Mouse (Mus musculus) thymus, postnatal 4 days (tissue): ENCODE results near the gene Plekhg6.

Experiments used
- DNase-seq: peaks from one replicate; pipeline ENCODE4 v3.0.0; 2021

Gene Plekhg6

GRCm38 (mm10) chr6:125353221-125353620 is 27.4 kb downstream of the Plekhg6 start:
- DNase-seq, result no peak

DNA sequence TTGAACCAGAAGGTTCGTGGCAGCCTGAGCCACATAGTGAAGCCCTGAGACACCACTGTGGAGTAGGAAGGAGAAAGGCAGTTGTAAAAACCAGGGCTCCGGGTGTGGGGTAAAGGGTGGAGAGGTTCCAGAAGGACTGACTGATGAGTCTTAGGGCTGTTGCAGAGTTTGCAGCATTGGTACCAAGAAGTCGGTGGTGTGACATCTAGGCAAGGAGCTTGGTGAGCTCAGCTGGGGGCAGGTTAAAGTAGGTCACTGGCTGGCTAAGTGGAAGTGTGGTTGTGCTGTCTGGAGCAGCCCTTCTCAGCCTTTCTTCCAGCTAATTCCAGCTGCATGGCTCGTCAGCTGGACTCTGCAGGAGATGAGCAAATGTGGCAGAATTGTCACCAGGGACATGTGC is 27.8 kb downstream of the Plekhg6 start:
- DNase-seq, result peak; percentile 62

DNA sequence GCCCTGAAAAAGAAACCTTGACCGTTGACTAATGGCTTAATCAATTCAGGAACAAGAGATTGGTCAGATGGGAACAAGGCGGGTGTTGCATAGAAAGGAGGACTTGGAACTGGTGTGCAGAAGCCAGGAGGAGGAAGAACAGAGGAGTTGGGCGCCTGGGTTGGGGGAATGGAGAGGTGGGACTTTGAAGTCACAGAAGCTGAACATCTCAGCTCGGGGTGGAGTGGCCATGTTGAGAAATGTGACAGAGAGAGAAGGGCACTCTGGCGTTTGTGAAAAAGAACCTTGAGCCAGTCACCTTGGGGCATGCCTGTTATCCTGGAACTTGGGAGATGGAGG is 28.6 kb downstream of the Plekhg6 start:
- peak; percentile 47 for DNase-seq

DNA sequence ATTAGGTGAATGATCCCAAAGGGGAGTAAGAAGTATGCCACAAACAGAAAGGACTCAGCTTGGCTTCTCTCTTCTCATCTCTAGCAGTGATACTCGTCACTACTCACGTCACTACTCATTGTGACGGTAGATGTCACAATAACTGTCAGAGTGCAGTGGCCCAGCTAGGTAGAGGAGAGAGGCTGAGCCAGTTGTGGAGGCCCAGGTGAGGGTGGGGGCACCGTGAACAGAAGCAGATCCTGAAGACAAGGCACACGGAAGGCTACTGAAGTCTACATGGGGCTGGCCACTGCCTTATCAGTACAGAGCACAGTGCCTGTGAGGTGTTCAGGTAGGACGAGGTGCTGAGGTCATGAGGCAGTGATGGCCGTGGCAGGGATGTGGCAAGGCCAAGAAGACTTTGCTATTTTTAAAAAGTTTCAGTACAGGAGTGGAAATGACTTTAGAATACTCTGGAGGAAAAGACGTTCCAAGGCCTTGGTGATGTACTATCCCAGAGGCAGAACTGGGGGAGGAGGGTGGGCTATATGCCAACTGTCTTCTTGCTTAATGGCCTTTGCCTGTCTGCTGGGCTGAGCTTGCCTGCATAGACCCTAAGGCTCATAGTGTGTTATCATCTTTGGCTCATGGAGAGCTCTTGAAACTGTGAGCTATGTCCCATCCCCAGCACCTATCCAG is 29.1 kb downstream of the Plekhg6 start:
- peak; percentile 40 for DNase-seq

DNA sequence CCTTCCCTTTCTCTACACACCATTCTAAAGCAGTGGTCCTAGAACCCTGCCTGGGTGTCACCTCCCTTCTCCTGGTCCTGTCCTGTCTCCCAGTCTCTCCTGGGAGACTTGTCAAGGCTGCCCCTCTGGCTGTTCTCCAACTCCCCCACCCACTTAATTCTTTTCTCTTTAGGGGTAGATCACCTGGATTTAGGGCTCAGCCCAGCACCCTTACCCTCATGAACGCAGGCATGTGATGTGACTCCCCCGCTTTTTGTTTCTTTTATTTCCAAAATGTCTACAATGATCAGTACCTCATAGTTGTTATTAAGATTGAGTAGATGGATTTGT is 29.6 kb downstream of the Plekhg6 start:
- DNase-seq, result no peak

DNA sequence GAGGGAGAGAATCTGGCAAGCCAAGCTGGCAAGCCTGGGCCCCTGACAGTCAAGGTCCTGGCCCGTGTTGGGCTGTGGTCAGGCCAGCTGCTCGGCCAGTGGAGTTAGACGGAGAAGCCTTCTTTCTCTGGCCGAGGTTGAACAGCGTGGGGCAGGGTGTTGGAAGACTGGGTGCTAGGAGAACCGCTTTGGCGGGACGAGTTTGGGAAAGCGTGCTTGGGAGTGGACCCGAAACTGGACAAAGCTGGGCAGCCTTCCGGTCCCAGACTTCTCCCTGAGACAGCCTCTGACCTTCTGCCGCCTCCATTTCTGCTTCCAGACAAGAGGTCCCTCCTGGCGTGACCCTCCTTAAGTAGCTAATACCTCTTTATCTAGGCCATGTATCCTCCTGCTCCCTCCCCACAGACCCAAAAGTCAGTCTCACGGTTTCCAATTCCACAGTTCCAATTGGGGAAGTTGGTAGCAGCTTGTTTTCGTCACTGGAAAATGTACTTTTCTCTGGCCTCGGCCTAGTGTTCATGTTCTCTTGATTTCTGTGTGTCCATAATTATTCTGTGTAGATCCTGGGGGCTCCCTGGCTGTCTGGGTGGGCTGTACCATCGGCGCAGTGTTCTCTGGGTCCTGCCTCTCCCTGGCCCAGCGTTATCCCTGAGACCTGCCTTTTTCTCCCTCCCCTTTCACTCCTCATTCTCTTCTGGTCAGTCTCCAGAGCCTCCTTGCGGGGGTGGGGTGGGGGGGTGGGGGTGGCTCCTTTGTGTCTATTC is 30.2 kb downstream of the Plekhg6 start:
- peak; percentile 40 for DNase-seq

GRCm38 (mm10) chr6:125349575-125350230 is 30.9 kb downstream of the Plekhg6 start:
- DNase-seq, result peak; percentile 77

GRCm38 (mm10) chr6:125348721-125349574 is 31.6 kb downstream of the Plekhg6 start, which contains the start of gene Tnfrsf1a:
Gene Tnfrsf1a, plus strand, starts transcription at chr6:125349362.
- peak; percentile 52 for DNase-seq

- DNase-seq, result no peak
These were observed 34.6 kb downstream of the Plekhg6 start for GRCm38 (mm10) chr6:125346029-125346428.

DNA sequence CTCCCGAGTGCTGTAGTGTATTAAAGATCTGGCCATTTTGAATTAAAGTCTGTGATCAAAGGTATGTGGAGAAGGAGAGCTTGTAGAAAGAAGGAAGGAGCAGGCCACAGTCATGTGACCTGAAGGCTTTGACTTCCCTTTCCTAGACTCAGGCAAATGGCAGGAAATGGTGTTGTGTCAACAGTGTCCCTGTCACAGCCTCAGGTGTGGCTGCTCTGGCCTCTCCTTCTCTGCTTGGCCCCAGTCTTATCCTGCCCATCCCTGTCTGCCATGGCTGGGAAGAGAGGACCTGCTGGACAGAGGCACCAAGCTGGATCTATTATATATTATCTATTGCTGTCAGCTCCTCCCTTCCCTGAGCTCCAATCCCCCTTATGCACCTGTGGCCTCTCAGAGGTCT is 35.0 kb downstream of the Plekhg6 start:
- DNase-seq, result no peak

DNA sequence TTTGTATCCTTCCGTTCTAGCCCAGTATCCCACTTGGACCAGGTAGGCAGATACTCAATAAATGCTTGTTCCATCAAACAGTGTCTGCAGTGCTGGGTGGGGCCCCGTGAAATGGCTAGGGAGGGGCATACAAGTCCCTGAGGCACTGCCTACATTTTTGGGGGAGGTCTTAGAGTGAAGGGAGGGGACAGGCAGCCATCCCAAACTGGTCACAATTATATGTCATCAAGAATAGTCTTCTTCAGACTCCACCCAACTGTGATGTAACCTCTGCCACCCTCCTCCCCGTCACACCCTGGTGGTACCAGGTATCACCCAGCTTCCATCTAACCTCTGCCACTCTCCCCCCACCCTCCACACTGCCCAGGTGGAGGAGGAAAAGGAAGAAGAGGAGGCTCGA is 35.7 kb downstream of the Plekhg6 start:
- no peak for DNase-seq

DNA sequence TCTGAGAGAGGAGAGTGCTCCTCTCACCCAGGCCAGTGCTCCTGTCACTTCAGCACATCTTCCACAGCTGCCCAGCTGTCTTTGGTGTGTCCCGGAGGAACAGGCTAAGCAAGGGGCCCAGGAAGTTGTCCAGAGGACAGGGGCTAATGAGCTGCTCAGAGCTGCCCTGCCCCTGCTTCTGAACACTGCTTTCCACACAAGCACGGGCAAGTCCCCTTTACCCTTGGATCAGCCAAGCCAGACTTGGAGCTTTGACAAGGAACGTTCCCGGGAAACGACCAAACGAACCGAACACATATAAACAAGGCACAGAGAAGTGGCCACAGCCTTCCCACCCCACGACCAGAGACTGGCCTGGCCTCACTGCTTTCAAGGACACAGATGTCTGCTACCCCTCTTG is 36.5 kb downstream of the Plekhg6 start:
- DNase-seq, result no peak

GRCm38 (mm10) chr6:125342198-125342597 is 38.4 kb downstream of the Plekhg6 start:
- DNase-seq, result no peak

- no peak for DNase-seq
These were observed 40.3 kb downstream of the Plekhg6 start for GRCm38 (mm10) chr6:125340244-125340643.

DNA sequence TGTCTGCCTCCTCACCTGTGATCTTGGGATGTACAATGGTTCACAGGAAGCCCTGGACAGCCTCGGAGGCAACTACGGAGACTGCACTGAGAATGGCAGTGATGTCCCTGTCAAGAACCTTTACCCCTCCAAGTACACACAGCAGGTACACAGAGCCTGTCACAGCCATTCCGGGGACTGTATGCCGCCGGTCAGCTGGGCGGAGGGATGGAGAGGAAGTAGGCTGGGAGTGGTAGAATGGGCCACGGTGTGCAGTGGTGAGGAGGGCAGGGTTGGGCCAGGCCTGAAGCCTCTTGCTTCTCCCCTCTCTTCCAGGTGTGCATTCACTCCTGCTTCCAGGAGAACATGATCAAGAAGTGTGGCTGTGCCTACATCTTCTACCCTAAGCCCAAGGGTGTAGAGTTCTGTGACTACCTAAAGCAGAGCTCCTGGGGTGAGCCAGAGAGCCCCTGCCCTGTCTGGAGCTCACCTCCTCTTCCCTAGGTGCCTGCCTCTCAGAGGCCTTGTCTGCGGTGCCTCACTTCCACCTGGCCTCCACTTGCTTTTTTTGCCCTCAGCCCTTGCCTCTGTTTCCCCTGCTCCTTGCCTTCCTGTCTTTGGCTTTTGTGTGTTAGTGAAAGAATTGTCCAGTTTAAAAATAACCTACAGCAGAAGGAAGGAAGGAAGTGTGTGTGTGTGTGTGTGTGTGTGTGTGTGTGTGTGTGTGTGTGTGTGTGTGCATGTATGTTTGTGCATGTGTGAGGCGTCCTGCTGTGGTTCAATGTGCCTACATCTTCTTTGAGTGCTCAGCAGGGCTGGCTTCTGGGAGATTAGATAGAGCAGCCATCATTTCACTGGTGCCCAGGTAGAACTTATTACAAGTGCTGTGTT is 41.6 kb downstream of the Plekhg6 start:
- DNase-seq, result peak; percentile 35

DNA sequence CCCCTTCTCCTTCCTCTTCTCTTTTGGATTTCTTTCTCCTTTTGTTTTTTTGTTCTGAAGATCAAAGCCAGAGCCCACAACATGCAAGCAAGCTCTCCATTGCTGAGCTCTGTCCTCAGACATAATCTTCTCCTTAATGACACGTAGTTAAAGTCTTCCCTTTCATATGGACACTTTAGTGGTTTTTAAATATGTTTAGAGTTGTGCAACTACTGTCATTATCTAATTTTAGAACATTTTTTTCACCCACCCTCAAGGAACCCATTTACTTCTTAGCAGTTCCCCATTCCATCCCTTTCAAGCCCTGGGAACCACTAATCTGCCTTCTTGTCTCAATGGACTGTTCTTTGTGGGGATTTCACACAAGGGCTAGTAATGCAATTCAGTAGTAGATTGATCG is 46.2 kb downstream of the Plekhg6 start:
- DNase-seq, result no peak

GRCm38 (mm10) chr6:125333112-125333899 is 47.3 kb downstream of the Plekhg6 start:
- no peak for DNase-seq

DNA sequence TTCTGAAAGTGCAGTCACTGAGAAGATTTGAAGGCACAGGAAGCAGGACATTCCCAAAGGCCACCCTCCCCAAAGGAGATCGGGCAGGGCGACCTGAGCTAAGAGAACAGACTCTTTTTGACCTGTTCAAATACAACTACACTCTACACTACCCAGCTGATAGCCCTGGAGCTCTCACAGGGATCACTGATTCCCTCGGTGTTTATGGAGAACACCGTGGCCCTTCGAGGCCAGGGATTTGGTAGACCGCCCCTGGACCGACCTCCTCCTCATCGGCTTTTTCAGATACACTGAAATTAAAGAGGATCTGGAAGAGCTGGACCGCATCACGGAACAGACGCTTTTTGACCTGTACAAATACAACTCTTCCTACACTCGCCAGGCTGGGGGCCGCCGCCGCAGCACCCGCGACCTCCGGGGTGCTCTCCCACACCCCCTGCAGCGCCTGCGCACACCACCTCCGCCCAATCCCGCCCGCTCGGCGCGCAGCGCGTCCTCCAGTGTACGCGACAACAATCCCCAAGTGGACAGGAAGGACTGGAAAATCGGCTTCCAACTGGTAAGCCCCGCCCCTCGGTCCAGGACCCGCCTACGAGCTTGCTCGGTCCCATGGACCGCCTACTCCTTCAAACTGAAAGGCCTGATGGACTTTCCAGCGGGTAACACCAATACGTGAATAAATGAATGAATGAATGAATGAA is 49.8 kb downstream of the Plekhg6 start:
- peak; percentile 79 for DNase-seq

DNA sequence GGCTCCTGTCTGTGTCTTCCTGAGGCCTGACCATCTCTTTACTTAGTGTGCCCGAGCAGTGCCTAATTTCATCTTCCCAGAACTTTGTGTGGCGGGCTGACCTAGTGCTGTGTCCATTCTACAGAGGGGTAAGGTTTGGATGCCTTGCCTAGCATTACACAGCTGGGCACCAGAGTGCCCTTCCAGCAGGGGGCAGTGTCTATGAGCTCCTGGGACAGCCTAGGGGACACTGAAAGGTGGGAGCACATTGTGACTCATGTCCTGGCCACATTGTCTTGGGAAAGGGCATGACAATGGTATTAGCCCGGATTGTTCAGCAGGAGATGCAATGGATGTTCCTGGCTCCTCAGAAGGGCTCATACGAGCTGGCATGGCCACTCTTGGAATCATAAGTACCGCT is 52.4 kb downstream of the Plekhg6 start:
- DNase-seq, result peak; percentile 79

DNA sequence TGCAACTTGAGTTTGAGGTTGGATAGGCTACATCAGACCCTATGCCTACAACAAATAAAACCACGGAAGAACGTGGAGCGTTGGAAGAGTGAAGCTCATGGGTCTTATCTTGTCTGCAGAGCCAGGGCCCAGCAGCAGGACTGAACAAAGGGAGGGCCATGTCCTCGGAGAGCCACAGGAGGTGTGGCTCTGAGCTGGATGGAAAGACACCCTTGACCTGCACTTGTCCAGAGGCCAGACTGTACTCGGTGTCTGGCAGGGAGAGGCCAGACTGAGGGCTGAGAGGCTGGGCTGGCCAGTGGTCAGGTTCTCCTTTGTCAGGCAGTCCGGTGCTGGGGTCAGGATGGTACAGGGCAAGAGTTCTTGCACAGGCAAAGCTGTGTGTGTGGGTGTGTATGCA is 55.3 kb downstream of the Plekhg6 start:
- no peak for DNase-seq

DNA sequence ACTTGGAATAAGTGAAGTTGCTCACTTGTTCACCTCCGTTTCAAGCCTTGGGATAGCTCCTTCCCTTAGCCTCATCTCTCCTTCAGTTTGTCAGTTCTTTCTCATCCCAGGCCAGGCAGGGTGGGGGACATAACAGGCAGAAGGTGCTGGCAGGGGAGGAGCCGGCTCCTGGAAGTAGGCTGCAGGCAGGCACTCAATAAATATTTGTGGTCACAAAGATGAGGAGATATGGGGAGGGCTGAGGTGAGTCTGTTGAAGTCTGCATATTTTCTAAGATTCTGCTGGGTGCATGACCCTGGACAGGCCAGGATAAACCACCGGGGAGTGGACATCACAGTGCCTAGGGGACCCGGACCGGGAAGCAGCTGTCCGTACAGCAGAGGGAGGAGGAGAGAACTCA is 57.0 kb downstream of the Plekhg6 start:
- DNase-seq, result no peak
